Mouse (Mus musculus) inflammation-experienced regulatory T-cells, adult 6 months (primary cell): ENCODE results near the gene Opcml. TPM values are rescaled to one million over a fixed set of nuclear protein-coding genes. Genes with fewer than 3 reads are reported as not detected.

ENCODE experiments used
- ATAC-seq: one replicate; pipeline ENCODE4 v1.8.0; 2017
- polyA plus RNA-seq, 3 experiments: library from polyadenylated mRNA; unstranded; fragments of 100-300 nt; shearing (Covaris generic); gene quantifications; one replicate each; pipeline ENCODE4 v1.2.1; 2017

Opcml gene
- polyA plus RNA-seq, 3 experiments from 2014 or later = 0.12 TPM; not detected in 2

DNA sequence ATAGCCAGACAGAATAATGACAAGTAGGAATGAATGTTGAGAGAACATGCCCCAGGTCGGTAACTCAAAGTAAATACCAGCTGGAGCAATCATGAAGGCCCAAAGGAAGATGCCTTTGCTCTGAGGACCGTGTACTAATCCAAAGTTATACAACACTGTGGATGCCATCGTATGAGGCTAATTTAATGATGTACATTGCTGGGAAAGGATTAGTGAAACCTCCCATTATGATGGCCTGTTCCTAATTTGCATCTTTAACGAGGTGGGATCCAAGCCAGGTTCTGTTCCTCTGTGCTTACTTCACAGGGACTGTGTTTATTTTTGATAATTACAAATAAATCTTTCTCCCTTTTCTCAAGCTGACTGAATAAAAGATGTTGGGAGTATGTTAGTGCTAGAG lies 859.5 kb downstream of the Opcml start:
- no peak for ATAC-seq

DNA sequence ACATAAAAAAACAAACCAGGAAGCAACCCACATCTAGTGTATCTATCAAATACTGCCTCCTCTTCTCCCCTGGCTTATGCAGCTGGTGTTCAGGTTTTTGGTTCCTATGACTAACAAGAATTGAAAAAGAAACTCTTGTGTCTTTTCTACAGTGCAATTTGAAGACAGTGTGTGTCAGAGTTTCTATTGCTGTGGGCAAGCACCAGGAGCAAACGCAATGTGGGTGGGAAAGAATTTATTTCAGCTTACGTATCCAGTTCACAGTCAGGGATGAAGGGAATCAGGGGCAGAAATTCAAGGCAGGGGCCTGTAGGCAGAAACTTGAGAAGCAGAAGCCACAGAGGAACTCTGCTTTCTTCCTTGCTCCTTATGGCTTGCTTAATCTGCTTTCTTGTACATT lies 869.4 kb downstream of the Opcml start:
- ATAC-seq = no peak

DNA sequence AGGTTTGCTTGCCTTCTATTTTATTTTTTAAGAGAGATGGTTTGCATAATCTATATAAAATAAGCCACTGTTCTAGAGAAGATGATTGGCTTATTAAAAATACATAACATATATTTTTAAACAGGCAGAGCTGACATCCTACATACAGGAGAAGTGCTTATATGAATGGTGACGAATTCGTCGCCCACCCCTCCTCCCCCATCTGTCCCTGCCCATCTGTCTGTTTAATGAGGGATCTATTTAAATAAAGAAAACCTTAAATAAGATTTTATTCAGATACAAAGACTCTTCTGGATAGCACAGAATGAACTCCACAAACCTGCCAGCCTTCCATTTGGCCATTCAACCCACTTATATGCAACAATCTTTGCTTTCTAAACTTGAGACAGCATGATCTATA lies 872.3 kb downstream of the Opcml start:
- ATAC-seq = no peak

DNA sequence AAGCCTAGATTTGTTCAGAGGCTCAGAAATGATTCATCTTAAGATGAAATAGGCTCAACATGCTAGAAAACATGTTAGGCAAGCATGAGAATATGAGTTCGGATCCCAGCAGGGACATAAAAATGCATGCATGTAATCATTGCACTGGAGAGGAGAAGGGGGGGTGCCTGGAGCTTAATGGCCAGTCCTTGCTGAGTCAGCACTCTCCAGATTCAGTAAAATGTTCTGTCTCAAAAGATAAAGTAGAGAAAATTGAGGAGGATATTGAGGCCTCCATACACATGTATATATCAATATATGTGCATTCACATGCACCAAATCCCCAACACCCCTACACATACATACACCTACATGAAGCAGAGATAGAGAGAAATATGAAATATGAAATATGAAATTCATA lies 889.7 kb downstream of the Opcml start:
- no peak for ATAC-seq

DNA sequence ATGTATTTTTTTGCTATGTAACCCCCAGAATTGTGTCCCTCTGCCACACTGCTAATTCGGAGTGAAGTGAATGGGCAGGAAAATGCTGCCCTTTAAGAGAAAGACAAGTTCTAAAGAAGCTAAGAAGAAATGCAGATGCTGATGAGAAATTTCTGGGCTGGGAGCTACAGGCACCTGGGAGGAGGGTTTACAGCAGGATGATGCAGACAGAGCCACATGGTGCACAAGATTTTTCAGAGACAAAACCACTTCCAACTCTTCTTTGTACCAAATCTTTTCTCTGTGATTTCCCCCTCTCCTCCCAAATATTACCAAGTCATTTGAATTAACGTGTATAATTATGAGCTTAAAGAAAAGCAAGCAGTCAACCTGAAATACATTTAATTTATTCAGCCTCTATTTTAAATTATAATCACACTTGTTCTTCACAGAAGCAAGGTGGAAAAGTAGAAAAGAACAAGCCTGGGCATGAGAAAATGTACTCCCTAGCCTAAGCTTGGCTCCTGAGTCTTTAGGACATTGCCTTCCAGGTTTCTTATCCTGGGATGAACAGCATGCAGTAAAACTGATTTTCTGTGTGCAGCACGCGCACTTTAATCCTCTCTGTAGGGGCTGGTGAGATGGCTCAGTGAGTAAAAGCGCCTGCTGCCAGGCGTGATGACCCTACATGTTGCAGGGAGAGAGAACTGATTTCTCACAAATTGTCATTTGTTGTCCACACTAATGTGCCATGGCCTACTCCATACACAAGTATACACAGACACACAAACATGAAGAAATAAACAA lies 890.9 kb downstream of the Opcml start:
- no peak for ATAC-seq

DNA sequence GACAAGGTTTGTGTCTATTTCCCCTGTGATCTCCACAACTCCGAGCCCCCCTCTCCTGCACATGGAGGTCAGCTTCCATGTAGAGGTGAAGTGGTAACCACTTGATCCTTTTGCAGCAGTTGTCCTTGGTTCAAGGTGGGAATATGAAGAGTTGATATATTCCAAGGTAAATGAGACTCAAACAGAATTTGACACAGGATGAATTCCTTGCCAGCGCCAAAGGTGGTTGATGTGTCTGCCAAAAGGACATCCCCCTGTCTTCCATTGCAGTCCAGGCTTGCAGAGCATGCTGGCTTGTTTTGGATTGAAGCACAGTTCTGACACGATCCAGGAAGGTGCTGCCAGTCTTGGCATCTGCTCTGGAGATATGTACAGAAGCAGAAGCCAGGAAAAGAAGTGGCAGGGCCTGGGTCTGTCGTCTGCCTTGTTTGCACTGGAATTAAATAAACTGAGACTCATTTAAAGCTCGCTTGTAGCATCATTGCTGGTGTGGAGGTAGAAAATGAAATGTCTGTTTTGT lies 893.4 kb downstream of the Opcml start:
- ATAC-seq = no peak

DNA sequence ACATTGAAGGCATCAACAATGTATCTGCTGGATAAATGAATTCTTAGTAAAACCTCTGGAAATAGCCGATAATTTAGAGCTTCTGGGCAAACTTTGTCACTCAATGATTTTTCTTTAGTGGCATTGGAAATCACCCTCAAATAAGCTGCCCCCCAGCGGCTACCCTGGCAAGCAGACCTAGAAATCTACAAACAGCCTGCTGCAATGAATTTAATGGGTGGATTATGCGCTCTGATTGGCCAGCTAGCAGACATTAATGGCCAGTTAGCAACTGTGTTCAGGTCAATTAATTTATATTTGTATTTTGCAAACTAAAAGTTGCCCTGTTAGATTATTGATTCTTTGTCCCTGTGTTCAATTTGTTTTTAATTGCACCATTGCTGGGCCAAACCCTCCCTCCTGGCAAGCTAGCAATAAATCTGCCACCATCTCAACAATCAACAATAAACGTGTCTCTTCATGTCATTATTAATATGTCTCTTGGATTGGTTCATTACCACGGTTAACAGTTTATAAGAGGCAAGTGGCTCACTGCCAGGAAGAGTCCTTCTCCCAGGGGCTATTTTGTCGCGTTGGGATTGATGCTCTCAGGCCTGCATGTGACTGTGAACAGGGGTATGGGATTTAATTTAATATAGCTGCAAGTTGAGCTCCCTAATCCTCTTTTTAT lies 896.5 kb downstream of the Opcml start:
- ATAC-seq = no peak

DNA sequence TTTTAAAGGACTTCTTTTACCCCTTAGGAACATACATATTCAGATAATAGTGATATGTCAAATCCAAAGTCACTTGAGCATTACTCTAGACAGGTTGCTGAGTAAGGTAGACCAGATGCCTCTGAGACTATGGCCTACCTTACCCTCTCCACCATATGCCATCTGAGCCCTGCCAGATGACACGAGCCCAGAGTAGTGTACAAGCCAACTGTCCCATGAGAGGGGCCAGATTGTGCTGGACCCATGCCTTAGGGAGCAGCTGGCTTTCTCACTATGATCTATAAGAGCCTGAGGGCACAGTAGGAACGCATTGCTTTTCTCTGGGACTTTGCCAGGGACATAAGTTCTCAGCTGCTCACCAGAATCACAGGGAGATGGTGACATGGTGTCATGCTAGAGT lies 899.6 kb downstream of the Opcml start:
- no peak for ATAC-seq

DNA sequence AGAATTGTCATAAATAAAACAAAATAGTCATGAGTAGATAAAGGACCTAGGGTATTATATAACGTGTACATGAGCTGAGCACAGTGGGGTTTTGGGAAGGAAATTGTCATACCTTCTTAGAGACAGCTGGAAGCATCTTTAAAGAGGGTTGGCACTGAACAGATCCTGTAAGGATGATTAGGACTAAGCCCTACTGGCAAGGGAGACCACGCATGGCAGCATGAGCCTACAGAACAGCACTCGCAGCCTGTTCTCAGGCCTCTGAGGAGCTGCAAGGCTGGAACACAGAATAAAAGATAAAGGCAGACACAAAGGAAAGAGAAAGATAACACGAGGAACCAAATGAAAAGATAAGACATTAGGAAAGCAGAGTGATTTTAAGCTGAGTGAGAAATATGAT lies 915.2 kb downstream of the Opcml start:
- ATAC-seq = no peak

DNA sequence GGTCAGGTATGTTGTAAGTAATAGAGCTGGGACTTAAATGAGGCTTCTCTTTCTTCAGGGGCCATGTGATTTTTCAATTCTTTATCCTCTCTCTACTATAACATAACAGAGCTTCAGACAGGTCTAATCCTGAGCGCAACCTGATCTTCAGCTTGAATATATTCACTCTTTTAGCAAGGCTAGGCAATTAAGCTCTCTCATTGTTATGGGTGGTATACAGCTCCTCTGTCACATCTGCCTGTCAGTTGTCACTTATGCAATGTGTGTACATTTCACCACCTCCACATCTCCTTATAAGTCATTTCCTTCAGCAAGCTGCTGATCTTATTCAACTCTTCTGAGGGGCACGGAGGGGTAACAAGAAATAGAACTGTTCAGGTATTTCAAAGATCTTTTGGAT lies 924.0 kb downstream of the Opcml start:
- no peak for ATAC-seq

DNA sequence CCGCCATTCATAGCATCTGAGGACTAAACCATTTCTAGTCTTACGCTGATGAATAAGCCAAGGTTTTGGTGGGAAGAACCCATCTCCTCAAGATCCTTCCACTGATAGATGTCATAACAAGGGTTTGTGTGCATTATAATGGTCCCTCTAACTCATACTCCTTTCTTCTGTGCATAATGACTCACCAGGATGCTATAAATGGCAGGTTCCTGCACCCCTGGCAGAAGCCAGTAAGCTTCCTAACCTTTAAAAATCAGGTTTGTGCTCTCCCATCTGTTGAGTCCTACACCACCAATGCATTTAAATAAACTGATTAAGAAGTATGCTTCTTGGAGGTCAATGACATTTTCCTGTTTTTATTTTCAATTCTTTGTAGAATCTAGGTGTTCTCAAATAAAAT lies 929.6 kb downstream of the Opcml start:
- no peak for ATAC-seq

DNA sequence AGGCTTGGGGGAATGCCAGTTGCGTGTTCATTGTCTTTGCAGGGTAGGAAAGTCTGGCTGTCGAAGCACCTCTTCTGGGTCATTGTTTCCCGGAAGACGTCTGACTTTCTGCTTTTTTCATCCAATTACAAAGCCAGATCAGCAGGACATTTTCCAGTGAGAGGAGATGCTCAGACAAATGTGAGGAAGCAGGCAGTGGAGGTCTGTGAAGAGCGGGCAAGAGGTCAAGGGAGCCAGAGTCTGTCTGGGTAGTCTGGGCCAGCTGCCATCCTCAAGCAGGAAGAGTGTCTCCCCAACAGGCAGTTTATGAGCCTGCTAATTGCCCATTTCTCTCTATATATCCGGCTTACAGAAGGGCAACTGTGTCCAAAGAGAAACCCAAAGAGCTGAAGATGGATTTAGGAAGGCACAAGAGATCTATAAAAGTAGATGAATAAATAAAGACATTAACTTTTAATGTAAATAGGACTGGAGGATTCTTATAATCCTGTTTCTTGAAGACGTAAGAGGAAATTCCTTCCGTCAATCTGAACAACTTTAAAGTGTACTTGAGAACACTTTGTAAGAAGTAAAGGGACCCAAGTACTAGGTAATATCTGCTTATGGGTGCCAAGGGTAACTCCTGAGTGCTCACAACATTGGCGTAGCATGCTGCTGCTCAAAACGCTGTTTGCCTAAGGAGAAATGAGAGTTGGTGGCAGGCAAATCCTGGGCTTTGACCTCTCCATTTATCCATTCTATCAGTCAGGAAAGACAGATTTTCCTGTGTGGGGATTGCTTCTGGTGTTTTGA lies 941.4 kb downstream of the Opcml start:
- ATAC-seq = no peak

DNA sequence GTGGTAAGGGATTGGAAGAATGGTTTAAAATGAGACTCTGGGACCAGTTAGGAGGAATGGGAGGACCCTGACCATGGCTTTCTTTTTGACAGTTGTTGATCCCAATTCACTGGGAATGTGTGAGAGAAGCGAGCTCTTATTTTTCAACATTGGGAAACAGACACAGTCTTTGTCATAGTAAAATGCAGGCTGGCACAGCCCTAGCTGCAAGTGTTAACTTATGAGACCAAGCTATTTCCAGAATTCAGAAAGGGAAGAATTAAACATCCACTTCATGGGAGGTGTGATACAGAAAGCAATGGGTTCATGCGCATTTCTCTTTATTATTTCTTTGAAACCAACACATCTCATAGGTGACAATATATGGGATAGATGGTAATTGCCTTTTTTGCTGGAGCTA lies 947.4 kb downstream of the Opcml start:
- ATAC-seq = no peak

DNA sequence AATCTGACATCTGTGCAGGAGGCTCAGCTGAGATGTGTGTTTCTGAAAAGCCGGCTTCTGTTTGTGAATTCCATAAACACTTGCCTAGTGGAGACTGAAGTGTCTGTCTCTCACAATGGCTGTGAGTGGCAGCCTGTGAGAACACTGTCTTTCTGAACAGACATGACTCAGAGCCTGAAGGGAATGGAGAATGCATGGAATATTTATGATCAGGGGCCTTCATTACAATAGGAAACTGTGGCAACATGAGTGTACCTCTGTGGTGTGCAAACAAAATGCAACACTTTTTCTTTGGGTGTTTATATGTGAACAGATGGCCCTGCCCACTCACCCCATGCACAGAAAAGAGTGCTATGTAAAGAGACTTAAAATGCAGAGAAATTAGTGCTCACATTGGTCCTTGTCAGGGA lies 947.9 kb downstream of the Opcml start:
- ATAC-seq = no peak

DNA sequence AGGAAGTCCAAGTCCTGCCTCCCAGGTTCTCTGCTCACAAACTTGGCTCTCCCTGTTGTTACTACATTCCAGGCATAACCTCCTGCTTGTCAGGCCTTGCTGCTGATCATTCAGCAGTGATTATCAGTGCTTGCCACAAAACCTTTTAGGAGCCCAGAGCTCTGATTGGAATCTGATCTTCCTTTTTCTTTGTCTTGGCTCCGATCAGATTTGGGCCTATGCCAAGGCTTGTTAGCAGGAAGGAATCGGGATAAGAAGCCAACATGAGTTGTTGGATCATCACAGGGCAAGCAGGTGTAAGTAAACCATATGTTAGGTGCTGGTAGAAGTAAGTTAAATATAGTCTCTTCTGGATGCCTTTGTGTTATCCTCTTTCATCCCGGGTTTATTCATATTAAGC lies 954.2 kb downstream of the Opcml start:
- ATAC-seq = no peak

DNA sequence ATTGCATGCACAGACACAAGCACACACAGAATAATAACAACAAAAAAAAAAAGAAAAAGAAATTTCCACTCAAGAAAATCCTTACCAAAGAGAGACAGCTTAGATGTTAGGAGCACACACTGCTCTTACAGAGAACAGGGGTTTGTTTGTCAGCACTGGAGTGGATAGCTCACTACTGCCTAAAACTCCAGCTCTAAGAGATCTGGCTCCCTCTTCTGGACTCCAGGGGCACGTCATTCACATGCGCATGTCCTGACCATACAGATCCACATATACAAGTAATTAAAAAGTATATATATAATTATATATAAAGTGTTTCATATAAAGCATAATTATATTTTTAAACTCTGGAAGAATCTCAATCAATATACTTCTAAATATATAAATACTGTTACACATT lies 958.3 kb downstream of the Opcml start:
- no peak for ATAC-seq

DNA sequence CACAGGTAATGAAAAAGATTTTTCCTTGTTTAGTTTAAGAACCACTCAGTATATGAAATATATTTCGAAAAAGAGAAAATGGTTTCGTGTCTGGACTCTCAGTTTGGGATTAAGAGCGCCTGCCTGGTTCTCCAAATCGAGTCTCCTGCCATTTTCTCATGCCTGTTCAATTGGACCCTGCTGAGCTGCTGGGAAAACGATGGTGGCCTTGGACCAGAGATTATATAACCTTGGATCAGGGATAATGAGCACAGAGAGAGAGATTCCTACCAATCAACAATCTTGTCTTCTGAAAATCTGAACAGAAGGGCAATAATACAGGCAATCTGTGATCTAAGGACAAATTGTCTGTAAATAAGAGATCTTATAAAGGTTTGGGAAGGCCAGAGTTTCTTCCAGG lies 962.3 kb downstream of the Opcml start:
- no peak for ATAC-seq

DNA sequence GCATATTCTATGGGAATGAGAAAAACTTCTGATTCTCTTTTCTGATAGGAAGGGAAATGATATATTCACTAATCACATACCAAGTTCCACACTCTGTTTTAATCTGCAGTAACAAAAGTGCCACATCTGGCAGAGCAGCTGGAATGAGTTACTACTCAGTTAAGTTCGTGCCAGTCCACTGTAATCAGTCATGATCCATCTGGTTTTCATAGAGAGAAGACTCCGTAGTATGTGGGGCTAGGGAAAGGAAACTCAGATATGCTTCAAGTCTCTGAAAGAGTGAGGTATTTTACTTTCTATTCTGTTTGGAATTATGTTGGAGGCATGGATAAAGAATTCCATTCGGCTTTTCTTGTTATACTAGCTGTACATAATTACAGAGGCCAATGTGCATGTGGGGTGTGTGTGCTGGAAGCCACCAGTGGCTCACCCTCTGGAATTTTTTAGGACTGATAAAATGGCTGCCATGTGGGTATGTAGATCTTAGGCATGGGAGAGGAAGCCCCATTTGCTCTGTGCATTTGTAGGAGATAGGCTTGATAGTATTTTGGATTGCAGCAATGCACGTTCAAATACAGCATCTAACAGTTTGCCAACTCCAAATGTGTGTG lies 966.4 kb downstream of the Opcml start:
- ATAC-seq = no peak

DNA sequence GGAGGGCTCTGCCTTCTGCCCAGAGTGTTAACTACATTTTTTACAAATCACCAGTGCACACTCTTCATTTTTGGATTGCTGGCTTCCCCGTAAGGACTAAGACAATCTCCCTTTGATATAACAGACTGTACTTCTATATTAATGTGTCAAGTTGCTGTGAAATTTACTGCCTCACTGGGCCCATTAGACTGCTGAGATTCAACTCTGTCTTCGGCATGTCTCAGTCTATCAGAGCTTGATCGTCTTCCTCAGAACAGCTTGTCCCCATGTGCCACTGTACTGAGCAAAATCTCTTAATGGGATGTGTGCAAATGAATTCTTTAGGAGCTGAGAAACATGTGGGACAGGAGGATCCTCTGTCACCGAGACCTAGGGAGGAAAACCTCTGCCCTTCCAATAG lies 970.9 kb downstream of the Opcml start:
- ATAC-seq = no peak

DNA sequence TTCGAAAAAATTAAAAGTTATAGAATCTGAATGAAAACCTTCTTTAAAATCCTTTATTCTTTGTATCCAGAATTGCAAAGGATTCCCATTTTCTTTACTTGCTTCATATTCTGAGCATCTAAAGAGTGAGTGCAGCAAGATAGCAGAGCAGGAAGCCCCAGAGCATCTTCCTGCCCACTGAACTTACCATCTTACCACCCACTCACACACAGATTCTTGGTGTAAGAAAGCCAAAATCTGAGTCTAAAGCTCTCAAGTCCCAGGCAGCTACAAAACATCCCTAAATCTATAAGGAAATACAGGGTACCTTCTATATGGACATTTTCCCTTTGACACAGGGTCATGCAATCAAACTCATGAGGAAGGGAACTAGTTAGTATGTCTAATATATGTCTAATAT lies 973.6 kb downstream of the Opcml start:
- ATAC-seq = no peak

DNA sequence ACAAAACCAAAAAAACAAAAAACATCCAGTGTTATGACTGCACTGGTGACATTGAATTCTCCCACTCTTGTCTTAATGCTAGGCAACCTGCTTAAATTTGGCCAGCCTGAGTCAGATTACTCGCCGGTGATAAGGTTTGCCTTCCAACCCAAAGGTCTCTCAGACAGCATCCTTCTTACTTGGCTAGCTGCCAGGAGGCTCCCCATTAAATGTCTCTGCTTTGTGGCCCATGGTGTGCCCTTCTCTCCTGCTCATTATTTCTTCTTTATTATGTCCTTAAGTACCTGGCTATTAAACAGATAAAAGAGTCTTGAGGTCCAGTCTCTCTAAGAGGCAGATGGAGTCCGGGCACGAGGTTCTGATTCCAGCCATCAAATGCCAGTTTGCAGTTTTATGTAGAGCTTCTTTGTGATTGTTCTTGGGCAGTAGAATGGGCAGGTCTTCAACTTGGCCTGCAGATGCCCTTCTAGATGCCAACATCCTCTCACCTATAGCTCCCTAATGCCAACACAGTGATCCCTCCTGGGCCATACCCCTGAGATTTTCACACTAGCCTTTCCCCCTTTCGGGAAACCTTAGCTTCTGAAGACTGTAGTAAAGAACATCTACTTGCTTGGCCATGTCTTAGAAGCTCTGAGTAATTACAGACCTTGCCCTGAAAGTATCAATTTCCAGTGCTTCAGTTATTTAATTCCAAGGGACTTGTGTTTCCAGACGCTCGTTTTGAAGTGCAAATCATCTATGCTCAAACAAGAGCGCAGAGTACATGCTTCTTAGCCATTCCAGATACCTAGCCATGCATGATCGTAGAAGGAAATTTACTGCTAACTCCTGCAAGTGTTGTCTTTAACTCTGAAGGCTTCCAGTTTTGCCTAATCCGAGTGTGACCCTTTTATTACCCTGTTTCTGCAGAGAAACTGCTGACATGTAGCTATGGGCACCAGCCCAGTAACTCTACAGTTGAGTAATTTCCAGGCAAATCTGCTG lies 986.2 kb downstream of the Opcml start:
- no peak for ATAC-seq

DNA sequence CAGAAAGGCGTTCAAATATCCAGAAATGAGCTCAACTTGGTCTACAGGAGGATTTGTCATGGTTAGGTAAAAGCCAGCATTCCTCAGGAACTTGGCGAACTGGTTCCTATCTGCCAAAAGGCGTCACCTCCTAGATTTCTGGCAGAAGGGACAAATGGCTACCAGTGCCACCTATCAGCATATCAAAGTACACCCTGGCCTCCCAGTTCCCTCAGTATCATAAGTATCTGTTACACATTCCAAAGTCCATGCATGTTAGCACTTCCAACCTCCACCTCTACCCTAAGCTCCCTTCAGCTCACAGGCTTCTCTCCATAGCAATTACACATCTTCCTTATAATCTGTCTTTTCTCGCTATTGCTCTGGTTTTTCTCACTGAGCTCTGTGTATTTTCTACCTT lies 993.3 kb downstream of the Opcml start:
- ATAC-seq = no peak
